Mouse (Mus musculus) myocyte (in vitro differentiated cells): ENCODE data around the gene Ccl7. TPM values are rescaled to one million over a fixed set of nuclear protein-coding genes. Genes with fewer than 3 reads are reported as not detected.

Experiments
- H3K27me3 ChIP-seq: one replicate; pipeline ENCODE4 v1.6.1; 2011; ENCODE audit not compliant: control insufficient read depth, insufficient read depth, insufficient read length
- H3K36me3 ChIP-seq: one replicate; pipeline ENCODE4 v1.6.1; 2011; ENCODE audit not compliant: control insufficient read depth, insufficient read depth
- H3K4me2 ChIP-seq: one replicate; pipeline ENCODE4 v1.6.1; 2011; ENCODE audit warnings: low read depth, control low read depth
- H3K4me3 ChIP-seq: one replicate; pipeline ENCODE4 v1.5.1; 2011; ENCODE audit warnings: mild to moderate bottlenecking, control low read depth, moderate library complexity
- H3K79me2 ChIP-seq: one replicate; pipeline ENCODE4 v1.6.1; 2011; ENCODE audit not compliant: control insufficient read depth, insufficient read depth
- H3ac ChIP-seq: one replicate; pipeline ENCODE4 v1.6.1; 2011; ENCODE audit not compliant: control insufficient read depth, insufficient read length
- CEBPB ChIP-seq: IDR thresholded peaks from 2 replicates; pipeline ENCODE4 v1.6.1; 2011; ENCODE audit warnings: mild to moderate bottlenecking, moderate library complexity; ENCODE audit not compliant: poor library complexity, insufficient read depth, severe bottlenecking
- E2F4 ChIP-seq: IDR thresholded peaks from one replicate; pipeline ENCODE4 v1.6.1; 2011; ENCODE audit warnings: mild to moderate bottlenecking, control low read depth, moderate library complexity; ENCODE audit not compliant: insufficient read depth
- MAX ChIP-seq: IDR thresholded peaks from one replicate; pipeline ENCODE4 v1.6.1; 2011; ENCODE audit warnings: low read depth, mild to moderate bottlenecking, control low read depth
- MYOD1 ChIP-seq, 3 experiments: IDR thresholded peaks; one replicate each; pipeline ENCODE4 v1.6.1; 2011; ENCODE audit warnings: control low read depth in 2 of 3, low read depth in 2 of 3, mild to moderate bottlenecking in 2 of 3, moderate library complexity in 1 of 3; ENCODE audit not compliant: insufficient read length in 2 of 3, control insufficient read depth in 1 of 3
- MYOG ChIP-seq, 3 experiments: IDR thresholded peaks; one replicate each; pipeline ENCODE4 v1.6.1; 2011; ENCODE audit warnings: control low read depth in 2 of 3, low read depth in 2 of 3, mild to moderate bottlenecking in 2 of 3; ENCODE audit not compliant: insufficient read length in 2 of 3, control insufficient read depth in 1 of 3, insufficient read depth in 1 of 3
- POLR2A ChIP-seq: IDR thresholded peaks from one replicate; pipeline ENCODE4 v1.6.1; 2011; ENCODE audit warnings: low read depth, mild to moderate bottlenecking, control low read depth, moderate library complexity; ENCODE audit not compliant: insufficient read length
- POLR2AphosphoS2 ChIP-seq: IDR thresholded peaks from one replicate; pipeline ENCODE4 v1.6.1; 2011; ENCODE audit warnings: low read depth, control low read depth; ENCODE audit not compliant: insufficient read length
- REST ChIP-seq: IDR thresholded peaks from one replicate; pipeline ENCODE4 v1.6.1; 2011; ENCODE audit warnings: mild to moderate bottlenecking, control low read depth, moderate library complexity; ENCODE audit not compliant: insufficient read depth, insufficient read length
- SRF ChIP-seq: IDR thresholded peaks from one replicate; pipeline ENCODE4 v1.6.1; 2011; ENCODE audit warnings: low read depth; ENCODE audit not compliant: control insufficient read depth, insufficient read length
- TCF12 ChIP-seq: IDR thresholded peaks from one replicate; pipeline ENCODE4 v1.6.1; 2011; ENCODE audit warnings: mild to moderate bottlenecking, control low read depth; ENCODE audit not compliant: poor library complexity, insufficient read depth, severe bottlenecking
- TCF3 ChIP-seq: IDR thresholded peaks from one replicate; pipeline ENCODE4 v1.6.1; 2011; ENCODE audit warnings: low read depth, control low read depth; ENCODE audit not compliant: insufficient read length
- USF1 ChIP-seq: IDR thresholded peaks from one replicate; pipeline ENCODE4 v1.6.1; 2011; ENCODE audit warnings: low read depth, mild to moderate bottlenecking, control low read depth, moderate library complexity
- polyA plus RNA-seq: library from polyadenylated mRNA; unstranded; fragments of >200 nt; fragmentation: generic; extraction: Trizol; gene quantifications from one replicate; pipeline ENCODE4 v1.2.1, GENCODE M21; 2012; ENCODE audit warnings: missing spikeins

Ccl7 gene
- polyA plus RNA-seq, 1 experiment = 6.0 TPM

DNA sequence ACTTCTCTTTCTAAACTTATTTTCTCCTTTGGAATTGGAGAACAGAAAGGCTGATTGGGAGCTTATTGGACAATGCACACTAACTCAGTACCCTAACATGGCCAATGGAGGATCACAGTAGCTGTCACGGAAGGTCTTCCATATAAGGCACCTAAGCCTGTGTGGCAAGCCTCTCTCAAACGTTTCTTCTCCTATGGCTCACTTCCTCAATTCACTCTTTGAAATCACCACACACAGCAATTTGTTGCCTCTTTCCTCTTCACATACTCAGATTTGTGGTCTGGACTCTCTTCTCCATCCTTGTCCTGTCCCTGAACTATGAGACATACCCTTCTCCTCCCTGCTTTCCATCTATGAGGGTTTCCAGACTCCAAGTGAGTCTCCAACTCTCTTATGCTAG lies 40.7 kb upstream of the Ccl7 start:
- no peak overlapping the region for H3K4me3 ChIP-seq
- TF ChIP-seq CEBPB = no peak
- no peak for TF ChIP-seq SRF
- no peaks in the 10 kb centered on the region for H3K27me3 ChIP-seq
- H3ac ChIP-seq = no peak overlapping the region
- no peak overlapping the region for H3K4me2 ChIP-seq
- H3K79me2 ChIP-seq = no peaks in the 10 kb centered on the region
- H3K36me3 ChIP-seq = no peaks in the 10 kb centered on the region

DNA sequence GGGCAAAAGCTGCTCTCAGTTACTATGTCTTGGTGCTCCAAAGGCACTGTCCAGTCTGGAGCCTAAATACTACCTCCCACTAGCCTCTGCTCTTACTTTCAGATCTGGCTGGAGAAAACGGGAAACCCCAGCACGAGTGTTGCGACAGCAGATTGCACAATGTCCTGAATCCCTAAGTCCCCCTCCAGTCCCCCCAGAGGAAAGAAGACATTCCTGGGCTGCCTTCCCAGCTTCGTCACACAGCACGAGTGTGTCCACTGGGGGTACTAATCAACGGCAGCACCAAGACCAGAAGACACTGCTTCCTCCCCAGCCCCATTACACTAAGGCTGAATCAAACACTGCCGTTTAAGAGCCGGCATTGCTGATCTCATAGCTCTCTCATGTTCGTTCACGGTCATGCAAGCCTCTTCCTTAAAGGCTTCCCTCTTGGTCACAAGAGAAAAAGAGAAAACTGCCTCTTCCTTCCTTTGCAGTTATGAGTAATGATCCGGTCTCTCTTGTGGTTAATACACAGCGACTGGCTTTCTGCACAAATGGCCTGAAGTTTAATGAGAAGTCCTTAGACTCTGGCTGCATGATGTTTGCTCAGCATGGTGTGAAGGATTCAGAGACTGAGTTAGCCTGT lies 38.6 kb upstream of the Ccl7 start:
- Histone ChIP-seq H3ac (no peak overlapping the region), H3K4me2 (peak overlapping the region; percentile 68), H3K79me2 (no peaks in the 10 kb centered on the region), H3K4me3 (no peak overlapping the region), H3K27me3 (no peaks in the 10 kb centered on the region), H3K36me3 (no peaks in the 10 kb centered on the region)
- TF ChIP-seq CEBPB (peak; percentile 98), TCF12 (no peak), POLR2A (no peak), USF1 (no peak)

DNA sequence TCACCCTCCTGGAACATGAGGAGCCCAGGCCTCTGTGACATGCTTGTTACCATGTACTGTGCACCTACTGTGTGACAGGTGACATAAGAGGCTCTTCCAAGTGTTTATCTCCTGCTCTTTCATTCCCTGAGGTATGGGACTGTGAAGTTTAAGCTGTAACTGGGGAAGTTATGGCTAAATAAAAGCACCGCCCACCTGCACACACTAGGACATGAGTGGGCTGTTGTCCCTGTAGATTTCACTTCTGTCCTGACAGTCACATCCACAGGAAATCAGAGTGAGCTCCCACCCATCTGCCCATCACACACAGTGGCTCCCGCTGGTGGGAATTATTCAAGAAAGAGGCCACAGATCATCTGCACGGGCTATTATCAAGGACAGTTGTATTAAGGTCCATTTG lies 35.4 kb upstream of the Ccl7 start:
- Histone ChIP-seq H3K4me3 (no peak overlapping the region), H3K36me3 (no peaks in the 10 kb centered on the region), H3K4me2 (no peak overlapping the region), H3ac (no peak overlapping the region), H3K79me2 (no peaks in the 10 kb centered on the region), H3K27me3 (no peaks in the 10 kb centered on the region)
- TF ChIP-seq MYOD1 (IDR thresholded peaks at IDR 0.05; ENCODE audit: control insufficient read depth in 1 of 3, insufficient read length in 2 of 3, low read depth in 2 of 3) (no peak), SRF (no peak), REST (no peak), TCF3 (no peak), POLR2A (no peak), USF1 (no peak), E2F4 (no peak), TCF12 (no peak), MAX (no peak), CEBPB (no peak), MYOG (IDR thresholded peaks at IDR 0.05; ENCODE audit: control insufficient read depth in 1 of 3, insufficient read depth in 1 of 3, insufficient read length in 2 of 3, low read depth in 2 of 3) (no peak), POLR2AphosphoS2 (no peak)

DNA sequence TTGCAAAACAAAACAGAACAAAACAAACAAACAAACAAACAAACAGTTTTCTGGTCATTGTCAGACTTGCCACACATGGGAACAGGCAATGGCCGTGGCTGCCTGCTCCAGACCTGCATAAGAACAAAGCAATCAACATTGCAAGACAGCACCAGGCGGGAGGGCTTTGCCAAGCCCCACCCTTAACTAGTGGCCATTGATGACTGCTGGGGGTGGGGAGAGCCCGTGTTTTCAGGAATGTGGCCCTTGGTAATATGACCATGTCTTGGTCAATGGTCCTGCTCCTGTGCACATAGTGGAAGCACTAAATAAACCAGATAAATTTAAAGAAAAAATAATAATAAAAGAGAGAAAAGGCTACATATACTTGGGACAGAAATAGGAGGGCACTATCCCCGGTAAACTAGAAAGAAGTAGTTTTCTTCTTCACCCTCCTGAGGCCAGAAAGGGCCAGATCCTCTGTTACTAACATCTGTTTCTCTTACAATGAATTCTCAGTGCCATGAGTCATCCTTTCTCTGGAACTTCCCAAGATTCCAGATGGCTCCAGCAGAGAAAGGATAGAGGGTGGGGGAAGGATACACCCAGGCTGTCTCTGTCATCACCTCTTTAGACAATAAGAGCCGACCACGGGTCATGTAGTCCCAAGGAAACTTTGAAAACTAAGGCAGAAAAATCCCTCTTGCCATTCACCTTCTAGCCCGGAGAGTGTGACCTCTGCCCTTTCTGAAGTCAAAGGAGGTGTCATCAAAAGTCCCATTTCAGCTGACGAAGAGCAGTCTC lies 33.9 kb upstream of the Ccl7 start:
- TF ChIP-seq MYOD1 (IDR thresholded peaks at IDR 0.05; ENCODE audit: control insufficient read depth in 1 of 3, insufficient read length in 2 of 3, low read depth in 2 of 3) (no peak), POLR2AphosphoS2 (no peak), TCF12 (peak; percentile 54), POLR2A (no peak), USF1 (no peak), E2F4 (no peak), MAX (no peak), MYOG (IDR thresholded peaks at IDR 0.05; ENCODE audit: control insufficient read depth in 1 of 3, insufficient read depth in 1 of 3, insufficient read length in 2 of 3, low read depth in 2 of 3) (no peak), REST (no peak), CEBPB (0 out of 2 replicates have a peak, but pooled peaks have one; percentile 7), TCF3 (no peak), SRF (no peak)

DNA sequence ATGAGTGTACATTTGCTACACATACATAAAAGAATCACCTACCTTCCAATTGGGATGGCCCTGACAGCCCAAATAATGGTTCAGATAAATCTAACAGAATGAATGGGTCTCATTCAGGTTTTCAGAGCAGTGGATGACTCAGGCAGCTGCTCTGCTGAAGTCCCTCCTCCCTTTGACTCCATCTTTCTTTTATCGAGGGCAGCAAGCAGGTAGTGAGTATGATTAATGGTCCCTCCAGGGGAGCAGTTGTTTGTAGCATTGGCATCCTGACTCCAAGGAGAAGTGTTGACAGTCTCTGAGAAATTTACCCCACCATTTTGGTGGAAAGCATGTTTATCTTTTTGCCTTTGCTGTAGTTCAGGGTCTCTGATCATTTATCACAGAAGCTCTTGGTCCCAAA lies 31.8 kb upstream of the Ccl7 start:
- H3K36me3 ChIP-seq = no peaks in the 10 kb centered on the region

More for the DNA sequence above, 33.9 kb upstream of the Ccl7 start:
- Histone ChIP-seq H3K79me2 (no peaks in the 10 kb centered on the region), H3K36me3 (no peaks in the 10 kb centered on the region), H3ac (no peak overlapping the region), H3K27me3 (no peaks in the 10 kb centered on the region), H3K4me3 (no peak overlapping the region), H3K4me2 (peak overlapping the region; percentile 76)

More for the DNA sequence above, 31.8 kb upstream of the Ccl7 start:
- no peak for TF ChIP-seq CEBPB
- TF ChIP-seq POLR2A = no peak
- no peak for TF ChIP-seq MAX
- no peak for TF ChIP-seq REST
- no peak for TF ChIP-seq POLR2AphosphoS2
- no peak for TF ChIP-seq TCF3
- TF ChIP-seq SRF = no peak
- TF ChIP-seq TCF12 = no peak
- TF ChIP-seq MYOG (IDR thresholded peaks at IDR 0.05; ENCODE audit: control insufficient read depth in 1 of 3, insufficient read depth in 1 of 3, insufficient read length in 2 of 3, low read depth in 2 of 3) = no peak
- TF ChIP-seq USF1 = no peak
- no peak for TF ChIP-seq E2F4
- TF ChIP-seq MYOD1 (IDR thresholded peaks at IDR 0.05; ENCODE audit: control insufficient read depth in 1 of 3, insufficient read length in 2 of 3, low read depth in 2 of 3) = no peak
- Histone ChIP-seq H3ac (no peak overlapping the region), H3K4me3 (no peak overlapping the region), H3K4me2 (no peak overlapping the region), H3K79me2 (no peaks in the 10 kb centered on the region), H3K27me3 (no peaks in the 10 kb centered on the region)
